Mouse (Mus musculus) E14TG2a.4 (cell line): Measurements from ENCODE around the gene Xylt1.
A peak's percentile ranks its signal among the peaks of the same experiment; 100 is the strongest.

Experiments
- H3K27me3 ChIP-seq: 2 replicates; pipeline ENCODE4 v1.6.1; 2014; ENCODE audit warnings: low read length, control low read depth; ENCODE audit not compliant: insufficient read depth
- H3K36me3 ChIP-seq: 2 replicates; pipeline ENCODE4 v1.6.1; 2014; ENCODE audit warnings: low read length, control low read depth; ENCODE audit not compliant: insufficient read depth
- H3K4me1 ChIP-seq: replicated peaks from 2 replicates; pipeline ENCODE4 v1.6.1; 2014; ENCODE audit warnings: low read depth, low read length, control low read depth
- H3K4me3 ChIP-seq: replicated peaks from 2 replicates; pipeline ENCODE4 v1.5.1; 2014; ENCODE audit warnings: mild to moderate bottlenecking, low read length
- H3K9me3 ChIP-seq: 2 replicates; pipeline ENCODE4 v1.6.1; 2014; ENCODE audit warnings: low read length, control low read depth
- CTCF ChIP-seq: conservative IDR thresholded peaks from 2 replicates; pipeline ENCODE4 v1.5.1; 2014; ENCODE audit warnings: low read length
- NANOG ChIP-seq: IDR thresholded peaks from 2 replicates; pipeline ENCODE4 v1.6.1; 2014; ENCODE audit warnings: borderline replicate concordance, low read length, mixed read lengths
- POU5F1 ChIP-seq: IDR thresholded peaks from 2 replicates; pipeline ENCODE4 v1.6.1; 2014; ENCODE audit warnings: low read length, borderline replicate concordance

Xylt1 gene

GRCm38 (mm10) chr7:117575417-117575816 lies 194.6 kb downstream of the Xylt1 start:
- H3K9me3 ChIP-seq: no peaks in the 10 kb centered on the region
- H3K4me1 ChIP-seq: no peaks in the 10 kb centered on the region
- no peaks in the 10 kb centered on the region for H3K27me3 ChIP-seq
- H3K4me3 ChIP-seq: no peak overlapping the region
- TF ChIP-seq NANOG (no peak), CTCF (no peak), POU5F1 (no peak)
- H3K36me3 ChIP-seq: no peaks in the 10 kb centered on the region

DNA sequence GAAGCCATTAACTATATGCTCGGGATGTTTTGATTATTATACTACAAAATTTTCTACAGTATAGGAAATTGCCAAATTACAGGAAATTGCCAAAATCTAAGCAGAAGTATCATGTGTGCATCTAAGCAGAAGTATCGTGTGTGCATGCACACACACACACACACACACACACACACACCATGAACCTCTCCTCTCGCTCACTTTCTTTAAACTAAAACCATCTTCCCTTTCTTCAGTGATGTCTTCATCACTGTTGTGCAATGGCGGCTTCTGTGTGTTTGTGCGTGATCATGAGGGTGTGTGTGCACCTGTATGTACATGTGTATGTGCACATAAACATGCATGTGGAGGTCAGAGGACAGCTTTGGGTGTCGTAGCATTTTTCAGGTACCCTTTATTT lies 196.3 kb downstream of the Xylt1 start:
- Histone ChIP-seq H3K36me3 (no peaks in the 10 kb centered on the region), H3K4me3 (no peak overlapping the region), H3K4me1 (no peaks in the 10 kb centered on the region), H3K9me3 (no peaks in the 10 kb centered on the region), H3K27me3 (no peaks in the 10 kb centered on the region)
- TF ChIP-seq POU5F1: no peak
- TF ChIP-seq CTCF: no peak
- TF ChIP-seq NANOG: no peak

DNA sequence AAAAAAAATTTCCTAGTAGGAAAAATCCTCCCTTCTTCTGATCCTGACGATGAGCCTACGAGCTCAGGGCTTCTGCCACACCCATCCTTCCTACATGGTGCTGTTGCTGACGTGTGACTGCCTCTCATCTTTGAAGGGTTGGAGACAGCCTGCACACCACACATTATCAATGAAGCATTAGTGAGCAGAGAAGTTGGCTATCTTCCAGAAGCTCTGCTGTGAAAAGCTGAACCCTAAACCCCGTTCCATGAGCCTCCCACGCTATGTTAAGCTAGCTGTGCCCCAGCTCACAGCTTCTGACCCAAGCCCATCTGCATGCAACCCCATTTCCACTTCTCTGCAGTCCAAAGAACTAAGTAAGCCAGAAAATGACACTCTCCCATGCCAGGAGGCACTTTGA lies 204.4 kb downstream of the Xylt1 start:
- no peaks in the 10 kb centered on the region for H3K9me3 ChIP-seq
- H3K36me3 ChIP-seq: no peaks in the 10 kb centered on the region
- peaks cover 5% of the 10 kb centered on the region for H3K4me1 ChIP-seq
- H3K4me3 ChIP-seq: no peak overlapping the region
- TF ChIP-seq CTCF (no peak), POU5F1 (no peak), NANOG (no peak)
- H3K27me3 ChIP-seq: no peaks in the 10 kb centered on the region

DNA sequence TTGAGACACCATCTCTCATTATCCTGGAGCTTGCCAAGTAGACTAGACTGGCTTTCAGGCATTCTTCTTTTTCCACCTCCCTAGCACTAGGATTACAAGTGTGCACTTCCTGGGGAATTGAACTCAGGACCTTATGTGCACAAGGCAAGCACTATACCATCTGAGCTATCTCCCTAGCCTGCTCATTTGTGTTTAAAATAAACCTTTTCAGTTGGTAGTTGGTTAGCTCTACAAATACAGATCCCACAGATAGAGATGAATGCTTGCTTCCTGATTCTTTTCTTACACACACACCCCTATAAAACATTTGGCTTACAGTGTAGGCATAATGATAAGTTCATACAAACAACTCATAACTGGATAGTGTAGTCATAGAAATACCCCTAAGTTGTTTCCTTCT lies 206.0 kb downstream of the Xylt1 start:
- Histone ChIP-seq H3K4me1 (peaks cover 5% of the 10 kb centered on the region), H3K27me3 (no peaks in the 10 kb centered on the region), H3K4me3 (no peak overlapping the region), H3K9me3 (peaks cover 15% of the 10 kb centered on the region; the same call in 1 of the 2 replicates), H3K36me3 (no peaks in the 10 kb centered on the region)
- TF ChIP-seq NANOG (no peak), POU5F1 (no peak), CTCF (no peak)

DNA sequence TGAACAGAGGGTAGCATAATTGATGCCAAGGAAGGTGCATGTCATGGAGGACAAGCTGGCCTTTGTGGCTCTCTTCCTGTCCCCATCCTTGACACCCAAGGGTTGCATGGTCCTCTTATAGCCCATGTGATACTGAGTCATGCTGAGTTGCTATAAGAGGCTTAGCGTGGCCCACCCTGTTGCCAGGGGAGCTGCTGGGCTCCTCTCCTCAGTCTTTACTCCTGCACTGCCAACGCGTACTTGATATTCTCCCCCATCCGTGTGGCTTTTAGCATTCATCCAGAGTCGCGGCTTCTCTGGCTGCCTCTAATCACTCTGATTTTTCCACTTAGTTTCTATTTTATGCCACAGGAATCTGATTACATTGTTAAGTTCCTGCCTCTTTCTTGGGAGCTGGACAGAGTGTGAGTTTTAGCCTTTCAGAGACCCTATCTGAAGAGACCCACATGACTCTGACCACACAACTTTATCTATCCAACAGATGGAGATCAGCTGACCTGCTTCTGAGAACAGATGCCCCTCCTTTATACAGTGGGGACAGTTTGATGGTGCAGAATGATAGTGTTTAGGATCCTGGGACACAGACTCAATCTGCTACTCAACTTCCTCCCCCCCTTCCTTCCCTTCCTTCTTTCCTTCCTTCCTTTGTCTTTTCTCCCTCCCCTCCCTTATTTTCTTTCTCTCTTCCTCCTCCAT lies 206.6 kb downstream of the Xylt1 start:
- TF ChIP-seq CTCF (no peak), NANOG (no peak), POU5F1 (no peak)
- Histone ChIP-seq H3K27me3 (no peaks in the 10 kb centered on the region), H3K4me3 (no peak overlapping the region), H3K4me1 (peaks cover 5% of the 10 kb centered on the region), H3K9me3 (peaks cover 16% of the 10 kb centered on the region; the same call in 1 of the 2 replicates), H3K36me3 (no peaks in the 10 kb centered on the region)

DNA sequence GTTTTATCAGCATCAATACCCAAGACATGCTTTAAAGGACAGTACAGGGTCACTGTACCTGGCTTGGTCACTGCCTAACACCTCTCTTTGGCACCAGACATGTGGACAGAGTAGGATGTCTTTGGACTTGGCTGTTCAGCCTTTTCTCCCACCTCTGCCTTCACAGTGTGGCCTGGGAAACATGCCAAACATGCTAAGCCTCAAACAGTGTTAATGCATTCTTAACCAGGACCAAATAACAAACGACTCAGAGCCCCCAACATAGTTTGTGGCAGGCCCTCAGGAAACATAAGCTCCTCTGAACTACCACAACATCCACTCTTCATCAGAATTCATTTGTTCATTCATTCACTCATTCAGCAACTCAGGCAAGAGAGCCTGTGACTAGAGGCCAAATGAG lies 207.6 kb downstream of the Xylt1 start:
- Histone ChIP-seq H3K4me1 (peaks cover 15% of the 10 kb centered on the region), H3K27me3 (no peaks in the 10 kb centered on the region), H3K9me3 (peaks cover 16% of the 10 kb centered on the region; the same call in 1 of the 2 replicates), H3K36me3 (no peaks in the 10 kb centered on the region), H3K4me3 (no peak overlapping the region)
- TF ChIP-seq POU5F1 (no peak), NANOG (no peak), CTCF (no peak)

- TF ChIP-seq NANOG (peak; percentile 71; the same call in 1 of the 2 replicates), CTCF (no peak), POU5F1 (no peak)
- no peaks in the 10 kb centered on the region for H3K36me3 ChIP-seq
Measured at GRCm38 (mm10) chr7:117589359-117589758, 208.6 kb downstream of the Xylt1 start.

DNA sequence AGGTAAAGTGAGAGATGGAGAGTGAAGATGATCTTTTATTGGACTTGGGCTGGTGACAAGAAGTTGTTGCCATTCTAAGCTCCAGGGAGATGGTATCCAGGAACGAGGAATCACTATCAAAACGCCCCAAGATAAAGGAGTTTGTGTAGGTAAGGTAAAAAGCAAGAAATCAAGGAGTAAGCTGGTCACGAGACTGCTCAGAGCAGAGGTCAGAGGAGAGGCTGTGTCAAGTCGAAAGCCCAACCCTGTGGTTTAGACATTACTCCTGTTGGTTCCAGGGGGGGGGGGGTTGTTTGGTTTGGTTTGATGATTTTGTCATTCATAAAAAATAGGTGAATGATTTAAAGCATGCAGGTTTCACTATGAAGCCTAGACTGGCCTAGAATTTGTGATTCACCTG lies 209.0 kb downstream of the Xylt1 start:
- H3K9me3 ChIP-seq: peaks cover 16% of the 10 kb centered on the region; the same call in 1 of the 2 replicates
- TF ChIP-seq POU5F1 (no peak), CTCF (no peak), NANOG (no peak)
- peaks cover 26% of the 10 kb centered on the region for H3K4me1 ChIP-seq
- H3K4me3 ChIP-seq: no peak overlapping the region
- no peaks in the 10 kb centered on the region for H3K27me3 ChIP-seq
- no peaks in the 10 kb centered on the region for H3K36me3 ChIP-seq

More at GRCm38 (mm10) chr7:117589359-117589758, 208.6 kb downstream of the Xylt1 start:
- Histone ChIP-seq H3K4me1 (peaks cover 23% of the 10 kb centered on the region), H3K27me3 (no peaks in the 10 kb centered on the region), H3K9me3 (peaks cover 16% of the 10 kb centered on the region; the same call in 1 of the 2 replicates), H3K4me3 (no peak overlapping the region)

GRCm38 (mm10) chr7:117594191-117594590 lies 213.4 kb downstream of the Xylt1 start:
- Histone ChIP-seq H3K4me1 (peaks cover 33% of the 10 kb centered on the region), H3K36me3 (no peaks in the 10 kb centered on the region), H3K27me3 (no peaks in the 10 kb centered on the region), H3K9me3 (peaks cover 16% of the 10 kb centered on the region; the same call in 1 of the 2 replicates), H3K4me3 (no peak overlapping the region)
- TF ChIP-seq POU5F1 (no peak), NANOG (no peak), CTCF (no peak)
